Mouse (Mus musculus) liver, embryonic 15.5 days (tissue): ENCODE data around the gene C87436. TPM values are rescaled to one million over a fixed set of nuclear protein-coding genes. Genes with fewer than 3 reads are reported as not detected.

ENCODE experiments used
- ATAC-seq: fragments of 200-750 bp; cut with Nextera tagmentation; 2 replicates; pipeline ENCODE4 v1.8.0; 2017; ENCODE audit warnings: moderate number of reproducible peaks, mild to moderate bottlenecking, moderate library complexity; ENCODE audit not compliant: insufficient read depth
- H3K27ac ChIP-seq: fragments of 300-500 bp; sonication (generic); replicated peaks from 2 replicates; pipeline ENCODE4 v1.5.1; 2015; ENCODE audit warnings: mild to moderate bottlenecking, inconsistent platforms
- H3K27me3 ChIP-seq: fragments of 300-500 bp; sonication (generic); 2 replicates; pipeline ENCODE4 v1.6.1; 2015; ENCODE audit warnings: mild to moderate bottlenecking, inconsistent platforms
- H3K36me3 ChIP-seq: fragments of 300-500 bp; sonication (generic); replicated peaks from 2 replicates; pipeline ENCODE4 v1.6.1; 2015; ENCODE audit warnings: moderate library complexity, mild to moderate bottlenecking, inconsistent platforms
- H3K4me1 ChIP-seq: fragments of 300-500 bp; sonication (generic); replicated peaks from 2 replicates; pipeline ENCODE4 v1.6.1; 2015; ENCODE audit warnings: inconsistent platforms
- H3K4me2 ChIP-seq: fragments of 300-500 bp; sonication (generic); 2 replicates; pipeline ENCODE4 v1.6.1; 2015; ENCODE audit warnings: moderate library complexity, mild to moderate bottlenecking, inconsistent platforms
- H3K4me3 ChIP-seq: fragments of 300-500 bp; sonication (generic); replicated peaks from 2 replicates; pipeline ENCODE4 v1.5.1; 2015; ENCODE audit warnings: mild to moderate bottlenecking, inconsistent platforms
- H3K9ac ChIP-seq: fragments of 300-500 bp; sonication (generic); 2 replicates; pipeline ENCODE4 v1.6.1; 2015; ENCODE audit warnings: moderate library complexity, mild to moderate bottlenecking, inconsistent platforms
- H3K9me3 ChIP-seq: fragments of 300-500 bp; sonication (generic); replicated peaks from 2 replicates; pipeline ENCODE4 v1.6.1; 2016; ENCODE audit warnings: inconsistent platforms
- WGBS: fragments of 180-500 bp; shearing (Covaris S2); methylation state at CpG from one replicate; pipeline ENCODE4 v1.1.7; 2015; ENCODE audit warnings: mixed read lengths; ENCODE audit not compliant: insufficient replicate concordance; 5-methylcytosine and 5-hydroxymethylcytosine counted together
- polyA plus RNA-seq: library from polyadenylated mRNA; unstranded; fragments of >200 nt; fragmentation: Nextera tagmentation; extraction: Ambion mirVana; gene quantifications from 2 replicates; pipeline ENCODE4 v1.2.1, GENCODE M21; 2015

C87436 gene
- polyA plus RNA-seq, result 10.3 and 11.1 TPM in 2 replicates

DNA sequence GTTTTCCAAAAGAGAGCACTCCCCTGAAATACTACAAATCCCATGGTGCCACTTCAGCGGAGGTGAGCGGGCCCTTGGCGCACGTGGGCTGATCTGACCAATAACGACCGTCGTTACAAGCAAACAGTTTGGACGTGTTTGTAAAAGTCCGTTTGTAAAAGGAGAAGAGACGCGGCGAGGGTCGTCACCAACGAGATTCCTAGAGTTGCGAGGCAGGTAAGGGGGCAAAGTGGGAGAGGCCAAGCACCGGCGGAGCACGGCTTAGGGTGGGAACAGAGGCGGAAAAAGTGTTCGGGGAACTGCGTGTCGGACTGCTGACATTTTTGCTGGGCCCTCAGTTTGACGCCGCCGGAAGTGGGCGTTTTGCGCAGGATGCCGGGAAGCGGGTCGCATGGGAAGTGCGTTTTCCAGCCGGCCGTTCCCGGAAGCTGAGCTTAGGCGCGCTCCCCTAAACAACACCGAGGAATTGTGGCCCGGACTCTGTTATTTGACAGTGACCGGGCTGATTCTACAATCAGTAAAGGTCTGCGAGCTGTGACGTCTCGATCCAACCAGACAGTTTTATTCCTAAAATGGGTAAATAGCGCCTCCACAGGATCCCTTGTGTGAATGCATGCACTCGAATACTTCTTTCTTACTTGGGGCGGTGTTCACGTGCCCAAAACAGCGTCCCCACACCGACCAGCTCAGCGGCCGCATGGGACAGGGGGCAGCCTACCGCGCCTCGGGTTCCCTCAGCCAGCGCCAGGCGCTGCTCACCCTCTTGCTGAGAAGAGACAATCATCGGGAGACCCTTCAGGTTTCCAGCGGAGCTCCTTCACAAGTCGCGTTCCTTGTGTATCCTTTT is at the start of gene C87436:
Gene C87436 (plus strand): TSS at position 103 of the 847 bp plus-strand sequence.
- ATAC-seq, result peak; percentile 95
- Histone ChIP-seq H3K4me2 (peak within 1 kb of the TSS; percentile 86), H3K27ac (peak within 1 kb of the TSS; percentile 95), H3K9ac (peak within 1 kb of the TSS; percentile 88), H3K4me3 (peak within 1 kb of the TSS; percentile 85), H3K4me1 (peaks cover 20% of the 10 kb centered on the region), H3K36me3 (peaks cover 23% of the 10 kb centered on the region), H3K27me3 (no peaks in the 10 kb centered on the region), H3K9me3 (no peaks in the 10 kb centered on the region)
- under 1% methylated on average over 59 of the region's 59 CpGs for WGBS

- no peak for ATAC-seq
- Histone ChIP-seq H3K9ac (no peak overlapping the region), H3K27me3 (no peaks in the 10 kb centered on the region), H3K4me2 (no peak overlapping the region), H3K27ac (no peak overlapping the region), H3K4me3 (no peak overlapping the region), H3K9me3 (no peaks in the 10 kb centered on the region), H3K4me1 (peaks cover 15% of the 10 kb centered on the region), H3K36me3 (peaks cover 62% of the 10 kb centered on the region)
- WGBS, result 74% methylated on average over 18 of the region's 18 CpGs
Observed at GRCm38 (mm10) chr6:86388461-86388860, 49.7 kb upstream of the C87436 start.

GRCm38 (mm10) chr6:86391326-86391725 is 46.8 kb upstream of the C87436 start:
- Histone ChIP-seq H3K4me3 (no peak overlapping the region), H3K9me3 (no peaks in the 10 kb centered on the region), H3K27ac (no peak overlapping the region), H3K4me1 (peaks cover 26% of the 10 kb centered on the region), H3K36me3 (peaks cover 72% of the 10 kb centered on the region), H3K27me3 (no peaks in the 10 kb centered on the region), H3K4me2 (no peak overlapping the region), H3K9ac (no peak overlapping the region)
- no peak for ATAC-seq
- 76% methylated on average over 5 of the region's 5 CpGs for WGBS

- no peak overlapping the region for H3K27ac ChIP-seq
- no peak overlapping the region for H3K9ac ChIP-seq
- H3K36me3 ChIP-seq, result peaks cover 59% of the 10 kb centered on the region
- WGBS, result 74% methylated on average over 1 of the region's 1 CpGs
- no peak overlapping the region for H3K4me3 ChIP-seq
- H3K9me3 ChIP-seq, result no peaks in the 10 kb centered on the region
- ATAC-seq, result no peak
- 0 out of 2 replicates have a peak, but pooled peaks cover 4% of the 10 kb centered on the region for H3K27me3 ChIP-seq
- peaks cover 41% of the 10 kb centered on the region for H3K4me1 ChIP-seq
- no peak overlapping the region for H3K4me2 ChIP-seq
Observed at GRCm38 (mm10) chr6:86393187-86393586, 45.0 kb upstream of the C87436 start.

GRCm38 (mm10) chr6:86394078-86394720 is 44.0 kb upstream of the C87436 start:
- Histone ChIP-seq H3K4me2 (0 out of 2 replicates have a peak overlapping the region, but pooled peaks have one; percentile 97), H3K9ac (no peak overlapping the region), H3K27me3 (peaks cover 8% of the 10 kb centered on the region; the same call in 1 of the 2 replicates), H3K4me3 (no peak overlapping the region), H3K27ac (no peak overlapping the region), H3K4me1 (peaks cover 45% of the 10 kb centered on the region), H3K9me3 (no peaks in the 10 kb centered on the region), H3K36me3 (peaks cover 49% of the 10 kb centered on the region)
- WGBS, result 81% methylated on average over 17 of the region's 17 CpGs
- ATAC-seq, result no peak

GRCm38 (mm10) chr6:86395021-86395420 is 43.2 kb upstream of the C87436 start:
- no peak for ATAC-seq
- H3K27ac ChIP-seq, result peak overlapping the region; percentile 29
- peak overlapping the region; percentile 94 for H3K4me3 ChIP-seq
- H3K27me3 ChIP-seq, result peaks cover 9% of the 10 kb centered on the region; the same call in 1 of the 2 replicates
- H3K36me3 ChIP-seq, result peaks cover 41% of the 10 kb centered on the region
- 0 out of 2 replicates have a peak overlapping the region, but pooled peaks have one; percentile 10 for H3K9ac ChIP-seq
- peak overlapping the region; percentile 97 for H3K4me2 ChIP-seq
- H3K9me3 ChIP-seq, result no peaks in the 10 kb centered on the region
- 77% methylated on average over 9 of the region's 9 CpGs for WGBS
- peaks cover 46% of the 10 kb centered on the region for H3K4me1 ChIP-seq

- peak overlapping the region; percentile 80 for H3K9ac ChIP-seq
Observed at GRCm38 (mm10) chr6:86395969-86396368, 42.2 kb upstream of the C87436 start.

GRCm38 (mm10) chr6:86396581-86397256 is 41.5 kb upstream of the C87436 start, which contains the start of gene Pcyox1:
Gene Pcyox1, minus strand, starts transcription at chr6:86397154.
- Histone ChIP-seq H3K4me2 (peak within 1 kb of the TSS; percentile 97), H3K27ac (peak within 1 kb of the TSS; percentile 90), H3K4me3 (peak within 1 kb of the TSS; percentile 94), H3K27me3 (peaks cover 9% of the 10 kb centered on the region; the same call in 1 of the 2 replicates), H3K9ac (peak within 1 kb of the TSS; percentile 80), H3K36me3 (peaks cover 24% of the 10 kb centered on the region), H3K4me1 (peaks cover 61% of the 10 kb centered on the region), H3K9me3 (no peaks in the 10 kb centered on the region)
- ATAC-seq, result peak; percentile 87
- WGBS, result under 1% methylated on average over 51 of the region's 51 CpGs

More at GRCm38 (mm10) chr6:86395969-86396368, 42.2 kb upstream of the C87436 start:
- H3K27me3 ChIP-seq, result peaks cover 9% of the 10 kb centered on the region; the same call in 1 of the 2 replicates
- no peak for ATAC-seq
- peak overlapping the region; percentile 97 for H3K4me2 ChIP-seq
- H3K9me3 ChIP-seq, result no peaks in the 10 kb centered on the region
- peaks cover 54% of the 10 kb centered on the region for H3K4me1 ChIP-seq
- peak overlapping the region; percentile 94 for H3K4me3 ChIP-seq
- peak overlapping the region; percentile 90 for H3K27ac ChIP-seq
- peaks cover 32% of the 10 kb centered on the region for H3K36me3 ChIP-seq
- WGBS, result 12% methylated on average over 10 of the region's 10 CpGs

DNA sequence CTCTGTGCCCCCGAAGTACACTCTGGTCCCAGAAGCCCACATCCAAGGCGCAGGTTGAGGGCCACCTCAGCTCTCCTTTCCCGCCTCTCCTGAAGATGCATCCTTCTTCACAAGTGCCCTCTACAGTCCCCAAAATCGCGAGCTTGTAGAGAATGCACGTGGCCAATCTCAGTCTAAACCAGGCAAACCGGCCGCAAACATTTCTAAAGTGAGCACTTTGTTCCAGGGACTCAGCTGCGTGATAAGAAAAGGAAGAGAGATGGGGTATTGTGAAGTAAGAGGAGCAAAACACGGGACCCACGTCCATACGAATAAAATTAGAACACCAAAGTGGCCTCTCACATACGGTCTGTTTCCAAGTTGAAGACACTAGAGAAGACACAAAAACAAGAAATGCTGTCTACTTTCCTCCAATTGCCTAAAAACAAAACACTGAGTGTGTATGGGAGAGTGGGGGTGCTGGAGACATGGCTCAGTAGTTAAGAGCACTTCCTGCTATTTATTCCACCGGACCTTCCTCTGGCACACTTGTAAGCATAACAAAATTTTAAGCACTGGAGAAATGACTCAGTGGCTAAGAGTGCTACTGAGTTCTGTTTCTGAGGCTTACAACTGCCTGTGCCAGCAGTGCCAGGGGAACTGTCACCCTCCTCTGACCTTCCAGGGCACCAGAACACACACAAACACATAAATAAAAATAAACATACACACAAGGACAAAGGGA is 40.8 kb upstream of the C87436 start:
- H3K4me3 ChIP-seq, result peak overlapping the region; percentile 94
- 4% methylated on average over 14 of the region's 14 CpGs for WGBS
- peak overlapping the region; percentile 90 for H3K27ac ChIP-seq
- H3K36me3 ChIP-seq, result peaks cover 17% of the 10 kb centered on the region
- peak overlapping the region; percentile 80 for H3K9ac ChIP-seq
- H3K27me3 ChIP-seq, result peaks cover 9% of the 10 kb centered on the region; the same call in 1 of the 2 replicates
- no peak for ATAC-seq
- H3K9me3 ChIP-seq, result no peaks in the 10 kb centered on the region
- H3K4me1 ChIP-seq, result peaks cover 62% of the 10 kb centered on the region
- peak overlapping the region; percentile 97 for H3K4me2 ChIP-seq

- WGBS, result 80% methylated on average over 2 of the region's 2 CpGs
- Histone ChIP-seq H3K9me3 (no peaks in the 10 kb centered on the region), H3K4me3 (no peak overlapping the region), H3K4me1 (peaks cover 66% of the 10 kb centered on the region), H3K4me2 (no peak overlapping the region), H3K9ac (no peak overlapping the region), H3K27me3 (peaks cover 9% of the 10 kb centered on the region; the same call in 1 of the 2 replicates), H3K27ac (no peak overlapping the region), H3K36me3 (peaks cover 5% of the 10 kb centered on the region; the same call in 1 of the 2 replicates)
- ATAC-seq, result no peak
Observed at GRCm38 (mm10) chr6:86398986-86399385, 39.2 kb upstream of the C87436 start.
